Mouse (Mus musculus) CH12.LX (cell line): ENCODE data around the gene Stn1. TPM values are rescaled to one million over a fixed set of nuclear protein-coding genes. Genes with fewer than 3 reads are reported as not detected.

Source experiments
- DNase-seq: peaks from one replicate; pipeline ENCODE4 v3.0.0-alpha.2; 2013; ENCODE audit errors: extremely low read depth
- H3K27ac ChIP-seq: 2 replicates; pipeline ENCODE4 v1.5.1; 2012; ENCODE audit warnings: low read depth, mild to moderate bottlenecking, control low read depth, moderate library complexity; ENCODE audit not compliant: insufficient read depth
- H3K27me3 ChIP-seq: replicated peaks from 2 replicates; pipeline ENCODE3; 2012; ENCODE audit warnings: inconsistent platforms
- H3K36me3 ChIP-seq, 2 experiments: replicated peaks in 1 of 2; 2 replicates each; pipeline versions ENCODE3 to v1.6.1; 2012; ENCODE audit warnings: inconsistent platforms in 1 of 2, low read length in 1 of 2, mild to moderate bottlenecking in 1 of 2, mixed read lengths in 1 of 2, moderate library complexity in 1 of 2; ENCODE audit not compliant: control insufficient read depth in 1 of 2, insufficient read depth in 1 of 2
- H3K4me1 ChIP-seq, 2 experiments: 2 replicates each; pipeline ENCODE4 v1.6.1; 2012; ENCODE audit warnings: inconsistent platforms in 1 of 2, moderate library complexity in 1 of 2; ENCODE audit not compliant: insufficient read depth in 2 of 2, control insufficient read depth in 1 of 2
- H3K4me2 ChIP-seq: 2 replicates; pipeline ENCODE4 v1.6.1; 2012; ENCODE audit warnings: low read depth, mild to moderate bottlenecking, control low read depth; ENCODE audit not compliant: poor library complexity, insufficient read depth, severe bottlenecking
- H3K4me3 ChIP-seq, 3 experiments: fragments of 150-350 bp in 1 of 3; sonication (generic) in 1 of 3; replicated peaks in 1 of 3; 2 replicates each; pipeline versions ENCODE3 to v1.5.1; 2011 to 2012; ENCODE audit warnings: low read depth in 2 of 3, low read length in 2 of 3, mild to moderate bottlenecking in 2 of 3, moderate library complexity in 2 of 3, control low read depth in 1 of 3, improper control_type of control experiment in 1 of 3, inconsistent platforms in 1 of 3, mixed read lengths in 1 of 3; ENCODE audit not compliant: poor library complexity in 1 of 3
- H3K79me2 ChIP-seq: replicated peaks from 2 replicates; pipeline ENCODE4 v1.6.1; 2012; ENCODE audit warnings: mild to moderate bottlenecking, moderate library complexity; ENCODE audit not compliant: control insufficient read depth, poor library complexity, insufficient read depth, severe bottlenecking; ENCODE audit errors: extremely low read depth
- H3K9ac ChIP-seq: 2 replicates; pipeline ENCODE4 v1.6.1; 2012; ENCODE audit warnings: low read depth, mild to moderate bottlenecking, control low read depth, moderate library complexity; ENCODE audit not compliant: insufficient read depth
- H3K9me3 ChIP-seq: replicated peaks from 2 replicates; pipeline ENCODE3; 2012; ENCODE audit warnings: low read length, inconsistent platforms, mixed read lengths
- CHD1 ChIP-seq: IDR thresholded peaks from 2 replicates; pipeline ENCODE4 v1.6.1; 2012; ENCODE audit warnings: low read depth, low read length, improper control_type of control experiment, inconsistent platforms
- CHD2 ChIP-seq: IDR thresholded peaks from 2 replicates; pipeline ENCODE4 v1.6.1; 2011; ENCODE audit warnings: low read length, improper control_type of control experiment
- CTCF ChIP-seq, 2 experiments: IDR thresholded peaks in 1 of 2; conservative IDR thresholded peaks in 1 of 2; 2 replicates each; pipeline ENCODE4 v1.5.1; 2011 to 2012; ENCODE audit warnings: low read depth in 2 of 2, low read length in 2 of 2, improper control_type of control experiment in 1 of 2, inconsistent platforms in 1 of 2, mild to moderate bottlenecking in 1 of 2, moderate library complexity in 1 of 2
- ELF1 ChIP-seq: IDR thresholded peaks from 2 replicates; pipeline ENCODE4 v1.6.1; 2014; ENCODE audit warnings: low read depth, mild to moderate bottlenecking, inconsistent platforms, low read length, improper control_type of control experiment
- EP300 ChIP-seq: IDR thresholded peaks from 2 replicates; pipeline ENCODE4 v1.6.1; 2011; ENCODE audit warnings: low read length, improper control_type of control experiment
- ETS1 ChIP-seq: conservative IDR thresholded peaks from 2 replicates; pipeline ENCODE4 v1.6.1; 2012; ENCODE audit warnings: low read depth, mild to moderate bottlenecking, inconsistent platforms, low read length, improper control_type of control experiment, moderate library complexity
- IRF4 ChIP-seq: IDR thresholded peaks from 2 replicates; pipeline ENCODE4 v1.6.1; 2014; ENCODE audit warnings: low read depth, mild to moderate bottlenecking, inconsistent platforms, low read length, improper control_type of control experiment
- KAT2A ChIP-seq: IDR thresholded peaks from 2 replicates; pipeline ENCODE4 v1.6.1; 2012; ENCODE audit warnings: low read length, improper control_type of control experiment, inconsistent platforms; ENCODE audit not compliant: insufficient replicate concordance
- MAZ ChIP-seq: IDR thresholded peaks from 2 replicates; pipeline ENCODE4 v1.6.1; 2012; ENCODE audit warnings: low read depth, mild to moderate bottlenecking, inconsistent platforms, low read length, improper control_type of control experiment, moderate library complexity
- MXI1 ChIP-seq: IDR thresholded peaks from 2 replicates; pipeline ENCODE4 v1.6.1; 2011; ENCODE audit warnings: mild to moderate bottlenecking, low read depth, low read length, improper control_type of control experiment
- MYC ChIP-seq: IDR thresholded peaks from 2 replicates; pipeline ENCODE4 v1.6.1; 2011; ENCODE audit warnings: low read depth, mild to moderate bottlenecking, improper control_type of control experiment, low read length
- NRF1 ChIP-seq: IDR thresholded peaks from 2 replicates; pipeline ENCODE4 v1.6.1; 2014; ENCODE audit warnings: low read depth, mild to moderate bottlenecking, inconsistent platforms, low read length, improper control_type of control experiment, moderate library complexity
- POLR2AphosphoS2 ChIP-seq: IDR thresholded peaks from 2 replicates; pipeline ENCODE4 v1.6.1; 2011; ENCODE audit warnings: low read depth, low read length, improper control_type of control experiment
- RAD21 ChIP-seq: IDR thresholded peaks from 2 replicates; pipeline ENCODE4 v1.6.1; 2011; ENCODE audit warnings: low read depth, mild to moderate bottlenecking, low read length, improper control_type of control experiment, moderate library complexity
- RCOR1 ChIP-seq: conservative IDR thresholded peaks from 2 replicates; pipeline ENCODE4 v1.6.1; 2012; ENCODE audit warnings: low read depth, mild to moderate bottlenecking, inconsistent platforms, low read length, improper control_type of control experiment
- TBP ChIP-seq: conservative IDR thresholded peaks from 2 replicates; pipeline ENCODE4 v1.6.1; 2011; ENCODE audit warnings: low read depth, low read length, improper control_type of control experiment
- TCF12 ChIP-seq: IDR thresholded peaks from 2 replicates; pipeline ENCODE4 v1.6.1; 2014; ENCODE audit warnings: low read depth, mild to moderate bottlenecking, inconsistent platforms, low read length, improper control_type of control experiment
- UBTF ChIP-seq: IDR thresholded peaks from 2 replicates; pipeline ENCODE4 v1.6.1; 2012; ENCODE audit warnings: low read depth, mild to moderate bottlenecking, inconsistent platforms, low read length, improper control_type of control experiment, moderate library complexity
- USF1 ChIP-seq: IDR thresholded peaks from 2 replicates; pipeline ENCODE4 v1.6.1; 2014; ENCODE audit warnings: low read depth, mild to moderate bottlenecking, inconsistent platforms, low read length, improper control_type of control experiment
- USF2 ChIP-seq: conservative IDR thresholded peaks from 2 replicates; pipeline ENCODE4 v1.6.1; 2011; ENCODE audit warnings: low read depth, low read length, improper control_type of control experiment
- ZC3H11A ChIP-seq: IDR thresholded peaks from 2 replicates; pipeline ENCODE4 v1.6.1; 2012; ENCODE audit warnings: low read depth, mild to moderate bottlenecking, inconsistent platforms, low read length, improper control_type of control experiment
- ZMIZ1 ChIP-seq: IDR thresholded peaks from 2 replicates; pipeline ENCODE4 v1.6.1; 2012; ENCODE audit warnings: low read depth, mild to moderate bottlenecking, inconsistent platforms, low read length, improper control_type of control experiment
- ZNF384 ChIP-seq: IDR thresholded peaks from 2 replicates; pipeline ENCODE4 v1.6.1; 2012; ENCODE audit warnings: low read depth, low read length, improper control_type of control experiment, inconsistent platforms
- dilution Hi-C: fragments of 300-500 bp; cut with MboI; formaldehyde crosslinking; loops from 2 replicates; pipeline ENCODE4 v1.14.3; 2020; ENCODE audit warnings: low sequenced_read_pairs; ENCODE audit not compliant: extremely low pct_unique_long_range_greater_than_20kb, extremely low pct_ligation_motif_present
- in situ Hi-C: fragments of 300-500 bp; cut with MboI; formaldehyde crosslinking; loops from 3 replicates; pipeline ENCODE4 v1.14.3; 2019; ENCODE audit warnings: low sequenced_read_pairs, low pct_ligation_motif_present, low pct_unique_long_range_greater_than_20kb, mixed read lengths
- polyA plus RNA-seq: library from polyadenylated mRNA; unstranded; fragments of >175 nt; gene quantifications from 2 replicates; pipeline ENCODE4 v1.2.1, GENCODE M21; 2012; ENCODE audit warnings: low read depth; ENCODE audit not compliant: insufficient read length
- total RNA-seq, 2 experiments: library from RNA; depleted of rRNA; stranded (reverse); fragments of 300-350 nt in 1 of 2; fragments of >200 nt in 1 of 2; gene quantifications; 2 replicates each; pipeline ENCODE4 v1.2.3; 2012 to 2014

The Stn1 gene
- total and polyA plus RNA-seq, 3 experiments: 18.3 to 35.7 (median 25.3) TPM

GRCm38 (mm10) chr19:47513618-47513897 is 23.7 kb downstream of the Stn1 start:
- no peak for DNase-seq
- no peaks in the 10 kb centered on the region for H3K9me3 ChIP-seq
- no peaks in the 10 kb centered on the region for H3K27me3 ChIP-seq
- no peak overlapping the region for H3K4me3 ChIP-seq
- peaks cover 40 to 87% of the 10 kb centered on the region in 2 experiments for H3K36me3 ChIP-seq
- in situ Hi-C loops: loop anchor here (10.0 kb wide), 1 partner anchor 281 kb away; no protein-coding TSS in a partner anchor
- H3K27ac ChIP-seq: no peak overlapping the region
- dilution Hi-C loops: no loop called here
- H3K9ac ChIP-seq: no peak overlapping the region
- TF ChIP-seq MYC (no peak), POLR2AphosphoS2 (no peak), TBP (no peak), ETS1 (no peak), RCOR1 (no peak), IRF4 (no peak), ZMIZ1 (no peak), ELF1 (no peak), TCF12 (no peak), NRF1 (no peak), CTCF (conservative IDR thresholded peaks at IDR 0.05 in 1 of 2, IDR thresholded peaks at IDR 0.05 in 1 of 2; ENCODE audit: low read depth in 2 of 2, low read length in 2 of 2) (no peak), MAZ (no peak), ZNF384 (no peak), CHD1 (no peak), USF2 (no peak), USF1 (no peak), RAD21 (no peak)
- no peak overlapping the region for H3K4me2 ChIP-seq
- peaks cover 12 to 23% of the 10 kb centered on the region in 2 experiments for H3K4me1 ChIP-seq
- H3K79me2 ChIP-seq: no peaks in the 10 kb centered on the region

GRCm38 (mm10) chr19:47512794-47513617 is 24.3 kb downstream of the Stn1 start:
- H3K36me3 ChIP-seq: peaks cover 40 to 81% of the 10 kb centered on the region in 2 experiments

More at GRCm38 (mm10) chr19:47512794-47513617, 24.3 kb downstream of the Stn1 start:
- TF ChIP-seq USF1 (no peak), MXI1 (no peak), CHD1 (no peak), EP300 (no peak), CHD2 (no peak), POLR2AphosphoS2 (no peak), ZC3H11A (no peak), USF2 (no peak), CTCF (conservative IDR thresholded peaks at IDR 0.05 in 1 of 2, IDR thresholded peaks at IDR 0.05 in 1 of 2; ENCODE audit: low read depth in 2 of 2, low read length in 2 of 2) (no peak), MAZ (no peak), UBTF (no peak), KAT2A (no peak)
- TF ChIP-seq, all 38 proteins: peak for 0
- Histone ChIP-seq H3K9me3 (no peaks in the 10 kb centered on the region), H3K4me2 (no peak overlapping the region), H3K4me1 (peaks cover 14 to 28% of the 10 kb centered on the region in 2 experiments), H3K9ac (no peak overlapping the region), H3K79me2 (no peaks in the 10 kb centered on the region), H3K27me3 (no peaks in the 10 kb centered on the region), H3K27ac (no peak overlapping the region), H3K4me3 (no peak overlapping the region)
- no peak for DNase-seq
- in situ Hi-C loops (loop anchor here (10.0 kb wide), 1 partner anchor 282 kb away; no protein-coding TSS in a partner anchor), dilution Hi-C loops (no loop called here)
